8 mouse cellular contexts compared by ENCODE assay signal in the genomic region with DNA sequence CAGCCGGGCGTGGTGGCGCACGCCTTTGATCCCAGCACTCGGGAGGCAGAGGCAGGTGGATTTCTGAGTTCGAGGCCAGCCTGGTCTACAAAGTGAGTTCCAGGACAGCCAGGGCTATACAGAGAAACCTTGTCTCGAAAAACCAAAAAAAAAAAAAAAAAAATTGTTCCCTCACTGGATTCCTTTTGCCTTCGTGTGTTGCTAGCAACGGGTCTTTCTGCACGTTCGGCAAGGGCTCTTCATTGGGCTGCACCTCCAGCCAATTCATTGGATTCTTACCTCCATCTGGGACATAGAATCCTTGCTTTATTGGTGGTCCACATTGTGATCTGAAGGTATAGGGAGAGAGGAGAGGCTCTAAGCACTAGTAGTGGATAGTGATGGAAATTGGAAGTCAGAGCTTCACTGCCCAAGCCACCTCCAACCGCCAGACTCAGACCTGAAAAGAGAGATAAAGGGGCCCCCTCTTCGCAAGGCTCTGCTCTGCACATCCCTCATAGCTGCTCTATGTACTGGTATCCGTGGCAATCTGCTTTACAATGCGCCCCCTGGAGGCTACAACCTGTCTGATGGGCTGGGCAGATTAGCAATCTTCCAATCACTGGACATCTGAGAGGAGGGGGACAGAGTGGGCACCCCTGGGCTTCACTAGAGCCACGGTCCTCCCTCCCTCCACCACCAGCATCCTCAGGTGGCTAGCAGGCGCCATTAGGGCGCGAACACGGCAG. TPM values are rescaled to one million over a fixed set of nuclear protein-coding genes. Genes with fewer than 3 reads are reported as not detected.
DNase-seq lines count a peak whose midpoint lies in the region; ATAC-seq and TF ChIP-seq lines count a peak whose summit lies in the region.

No protein-coding gene starts in this region.

- peak; percentile 50 for TF ChIP-seq CTCF in E14TG2a.4 (conservative IDR thresholded peaks at IDR 0.05; ENCODE audit: low read length)

- H3K9ac ChIP-seq in hindbrain, embryonic 13.5 days = peak overlapping the region; percentile 39

- no peaks in the 10 kb centered on the region for H3K36me3 ChIP-seq in E14TG2a.4 (ENCODE audit: insufficient read depth, low read length)
- no peaks in the 10 kb centered on the region for H3K36me3 ChIP-seq in hindbrain, embryonic 13.5 days

- H3K27ac ChIP-seq in hindbrain, embryonic 13.5 days = no peak overlapping the region

- no peaks in the 10 kb centered on the region for H3K9me3 ChIP-seq in E14TG2a.4 (ENCODE audit: low read length)
- H3K9me3 ChIP-seq in hindbrain, embryonic 13.5 days = no peaks in the 10 kb centered on the region

- WGBS in hindbrain, embryonic 13.5 days = 42% methylated on average over 20 of the region's 20 CpGs

- H3K4me1 ChIP-seq in E14TG2a.4 (replicated peaks; ENCODE audit: low read depth, low read length) = peaks cover 37% of the 10 kb centered on the region
- H3K4me1 ChIP-seq in hindbrain, embryonic 13.5 days (replicated peaks) = peaks cover 28% of the 10 kb centered on the region

- peak overlapping the region; percentile 39; the same call in 1 of the 2 replicates for H3K4me3 ChIP-seq in E14TG2a.4 (replicated peaks; ENCODE audit: low read length)
- H3K4me3 ChIP-seq in hindbrain, embryonic 13.5 days = 0 out of 2 replicates have a peak overlapping the region, but pooled peaks have one; percentile 11

- H3K27me3 ChIP-seq in E14TG2a.4 (ENCODE audit: insufficient read depth, low read length) = peaks cover 39% of the 10 kb centered on the region
- H3K27me3 ChIP-seq in hindbrain, embryonic 13.5 days = peaks cover 51% of the 10 kb centered on the region

- peak; percentile 83 for ATAC-seq in frontal cortex, adult (ENCODE audit: low TSS enrichment)
- no peak for ATAC-seq in hindbrain, embryonic 13.5 days (ENCODE audit: low FRiP score)
- peak; percentile 80 for ATAC-seq in monocyte, adult 5-6 weeks (replicated peaks; ENCODE audit: insufficient number of reproducible peaks, low FRiP score, low TSS enrichment, poor library complexity, severe bottlenecking)

- DNase-seq in frontal cortex, postnatal 10 days (ENCODE audit: low spot score in 2 of 2) = no peak
- peak; percentile 69 to 84 for DNase-seq in cerebellum, postnatal 25 days
- DNase-seq in liver = peak; percentile 75
- DNase-seq in ovary, postnatal 10 days (ENCODE audit: low spot score) = no peak

- peak overlapping the region; percentile 41 for H3K4me2 ChIP-seq in hindbrain, embryonic 13.5 days

RNA-seq across cellular contexts. Expression of a gene that starts 11.3 kb away (rescaled TPM):
- 4.7 and 6.3 TPM in 2 replicates for polyA plus RNA-seq in hindbrain, embryonic 13.5 days (2015; fragmentation: Nextera tagmentation; extraction: Ambion mirVana)
- total RNA-seq in monocyte, adult 5-6 weeks (2017) = 1.2 TPM in 1 of 3 replicates, not detected in the others

RNA-seq across cellular contexts. Expression of a gene that starts 16.4 kb away (rescaled TPM):
- 63.1 and 65.4 TPM in 2 replicates for polyA plus RNA-seq in hindbrain, embryonic 13.5 days (2015; fragmentation: Nextera tagmentation; extraction: Ambion mirVana)
- 19.7 to 41.4 TPM (median 22.3 TPM) in 3 replicates for total RNA-seq in monocyte, adult 5-6 weeks (2017)

RNA-seq across cellular contexts. Expression of a gene that starts 18.2 kb away (rescaled TPM):
- 1.4 and 1.5 TPM in 2 replicates for polyA plus RNA-seq in hindbrain, embryonic 13.5 days (2015; fragmentation: Nextera tagmentation; extraction: Ambion mirVana)
- not detected in 3 replicates for total RNA-seq in monocyte, adult 5-6 weeks (2017)

RNA-seq across cellular contexts. Expression of a gene that starts 49.5 kb away (rescaled TPM):
- 23.4 and 24.1 TPM in 2 replicates for polyA plus RNA-seq in hindbrain, embryonic 13.5 days (2015; fragmentation: Nextera tagmentation; extraction: Ambion mirVana)
- total RNA-seq in monocyte, adult 5-6 weeks (2017) = 1.5 TPM in 1 of 3 replicates, not detected in the others

RNA-seq across cellular contexts. Expression of a gene that starts 57.5 kb away (rescaled TPM):
- polyA plus RNA-seq in hindbrain, embryonic 13.5 days (2015; fragmentation: Nextera tagmentation; extraction: Ambion mirVana) = 91.6 and 93.6 TPM in 2 replicates
- total RNA-seq in monocyte, adult 5-6 weeks (2017) = 32.9 to 51.9 TPM (median 38.9 TPM) in 3 replicates

Comparison
In these comparisons a context has a peak if more than half of its experiments do, and no peak if none do; other contexts are left out.
1. DNase-seq: peak in cerebellum, postnatal 25 days (2 of 2) and liver (single experiment); none in frontal cortex, postnatal 10 days (0 of 2) and ovary, postnatal 10 days (single experiment).